Mouse (Mus musculus): ENCODE measurements at regions not wholly inside any gene's neighbourhood (a gene's known extent, or its start where the extent isn't known, plus 50 kb on each side); places are given as distances from the start of the nearest gene placed in this dataset.

GRCm38 (mm10) chr1:76793438-76793837, 721.5 kb downstream of the Epha4 start:
- H3K9me3 ChIP-seq (ENCODE audit: control insufficient read depth) = no peaks in the 10 kb centered on the region
- H3K27ac ChIP-seq (ENCODE audit: low read depth, low read length) = no peak overlapping the region
- 93% methylated on average over 2 of the region's 2 CpGs for WGBS
- no peaks in the 10 kb centered on the region for H3K27me3 ChIP-seq (replicated peaks; ENCODE audit: control insufficient read depth, insufficient read depth, low read length)
- no peak overlapping the region for H3K4me3 ChIP-seq (ENCODE audit: low read depth, low read length)
- H3K4me1 ChIP-seq (replicated peaks; ENCODE audit: control insufficient read depth, insufficient read depth, low read length) = no peaks in the 10 kb centered on the region
- H3K4me2 ChIP-seq (replicated peaks; ENCODE audit: low read depth) = no peak overlapping the region
- no peak for TF ChIP-seq CTCF (IDR thresholded peaks at IDR 0.05; ENCODE audit: low read depth)
- no peak overlapping the region for H3K9ac ChIP-seq (ENCODE audit: low read depth, low read length)
- no peaks in the 10 kb centered on the region for H3K36me3 ChIP-seq (ENCODE audit: control insufficient read depth, insufficient read depth)
- no peak for ATAC-seq

GRCm38 (mm10) chr1:76819906-76820305, 695.0 kb downstream of the Epha4 start:
- no peak for TF ChIP-seq CTCF (IDR thresholded peaks at IDR 0.05; ENCODE audit: low read depth)
- Histone ChIP-seq H3K9ac (ENCODE audit: low read depth, low read length) (no peak overlapping the region), H3K4me1 (replicated peaks; ENCODE audit: control insufficient read depth, insufficient read depth, low read length) (no peaks in the 10 kb centered on the region), H3K9me3 (ENCODE audit: control insufficient read depth) (no peaks in the 10 kb centered on the region), H3K36me3 (ENCODE audit: control insufficient read depth, insufficient read depth) (no peaks in the 10 kb centered on the region), H3K27ac (ENCODE audit: low read depth, low read length) (no peak overlapping the region), H3K27me3 (replicated peaks; ENCODE audit: control insufficient read depth, insufficient read depth, low read length) (no peaks in the 10 kb centered on the region), H3K4me2 (replicated peaks; ENCODE audit: low read depth) (no peak overlapping the region), H3K4me3 (ENCODE audit: low read depth, low read length) (no peak overlapping the region)
- WGBS = 91% methylated on average over 1 of the region's 1 CpGs
- no peak for ATAC-seq

- 74% methylated on average over 3 of the region's 3 CpGs for WGBS
- TF ChIP-seq CTCF (IDR thresholded peaks at IDR 0.05; ENCODE audit: low read depth) = no peak
These were observed 693.3 kb downstream of the Epha4 start for GRCm38 (mm10) chr1:76821610-76822009.

GRCm38 (mm10) chr1:76829690-76830089, 685.2 kb downstream of the Epha4 start:
- 64% methylated on average over 2 of the region's 2 CpGs for WGBS
- no peak for ATAC-seq
- Histone ChIP-seq H3K4me3 (ENCODE audit: low read depth, low read length) (no peak overlapping the region), H3K36me3 (ENCODE audit: control insufficient read depth, insufficient read depth) (no peaks in the 10 kb centered on the region), H3K4me2 (replicated peaks; ENCODE audit: low read depth) (no peak overlapping the region), H3K4me1 (replicated peaks; ENCODE audit: control insufficient read depth, insufficient read depth, low read length) (no peaks in the 10 kb centered on the region), H3K27ac (ENCODE audit: low read depth, low read length) (no peak overlapping the region), H3K9me3 (ENCODE audit: control insufficient read depth) (no peaks in the 10 kb centered on the region), H3K27me3 (replicated peaks; ENCODE audit: control insufficient read depth, insufficient read depth, low read length) (no peaks in the 10 kb centered on the region), H3K9ac (ENCODE audit: low read depth, low read length) (no peak overlapping the region)
- TF ChIP-seq CTCF (IDR thresholded peaks at IDR 0.05; ENCODE audit: low read depth) = no peak

More at GRCm38 (mm10) chr1:76821610-76822009, 693.3 kb downstream of the Epha4 start:
- no peaks in the 10 kb centered on the region for H3K27me3 ChIP-seq (replicated peaks; ENCODE audit: control insufficient read depth, insufficient read depth, low read length)
- no peak for ATAC-seq
- H3K9ac ChIP-seq (ENCODE audit: low read depth, low read length) = no peak overlapping the region
- no peaks in the 10 kb centered on the region for H3K36me3 ChIP-seq (ENCODE audit: control insufficient read depth, insufficient read depth)
- H3K9me3 ChIP-seq (ENCODE audit: control insufficient read depth) = no peaks in the 10 kb centered on the region
- no peak overlapping the region for H3K4me2 ChIP-seq (replicated peaks; ENCODE audit: low read depth)
- no peak overlapping the region for H3K27ac ChIP-seq (ENCODE audit: low read depth, low read length)
- H3K4me3 ChIP-seq (ENCODE audit: low read depth, low read length) = no peak overlapping the region
- H3K4me1 ChIP-seq (replicated peaks; ENCODE audit: control insufficient read depth, insufficient read depth, low read length) = no peaks in the 10 kb centered on the region

GRCm38 (mm10) chr1:76832311-76832710, 682.6 kb downstream of the Epha4 start:
- Histone ChIP-seq H3K27ac (ENCODE audit: low read depth, low read length) (no peak overlapping the region), H3K27me3 (replicated peaks; ENCODE audit: control insufficient read depth, insufficient read depth, low read length) (no peaks in the 10 kb centered on the region), H3K9me3 (ENCODE audit: control insufficient read depth) (no peaks in the 10 kb centered on the region), H3K36me3 (ENCODE audit: control insufficient read depth, insufficient read depth) (no peaks in the 10 kb centered on the region), H3K9ac (ENCODE audit: low read depth, low read length) (no peak overlapping the region), H3K4me2 (replicated peaks; ENCODE audit: low read depth) (no peak overlapping the region), H3K4me1 (replicated peaks; ENCODE audit: control insufficient read depth, insufficient read depth, low read length) (no peaks in the 10 kb centered on the region), H3K4me3 (ENCODE audit: low read depth, low read length) (no peak overlapping the region)
- WGBS = 23% methylated on average over 2 of the region's 2 CpGs
- no peak for TF ChIP-seq CTCF (IDR thresholded peaks at IDR 0.05; ENCODE audit: low read depth)
- no peak for ATAC-seq

- Histone ChIP-seq H3K27me3 (replicated peaks; ENCODE audit: control insufficient read depth, insufficient read depth, low read length) (no peaks in the 10 kb centered on the region), H3K27ac (ENCODE audit: low read depth, low read length) (no peak overlapping the region), H3K36me3 (ENCODE audit: control insufficient read depth, insufficient read depth) (no peaks in the 10 kb centered on the region), H3K4me2 (replicated peaks; ENCODE audit: low read depth) (no peak overlapping the region), H3K4me3 (ENCODE audit: low read depth, low read length) (no peak overlapping the region), H3K4me1 (replicated peaks; ENCODE audit: control insufficient read depth, insufficient read depth, low read length) (no peaks in the 10 kb centered on the region), H3K9me3 (ENCODE audit: control insufficient read depth) (no peaks in the 10 kb centered on the region), H3K9ac (ENCODE audit: low read depth, low read length) (no peak overlapping the region)
- TF ChIP-seq CTCF (IDR thresholded peaks at IDR 0.05; ENCODE audit: low read depth) = no peak
- ATAC-seq = no peak
- WGBS = 89% methylated on average over 6 of the region's 6 CpGs
These were observed 679.7 kb downstream of the Epha4 start for GRCm38 (mm10) chr1:76835028-76835683.

- TF ChIP-seq CTCF (IDR thresholded peaks at IDR 0.05; ENCODE audit: low read depth) = no peak
- ATAC-seq = no peak
These were observed 665.5 kb downstream of the Epha4 start for GRCm38 (mm10) chr1:76849346-76849745.

More at GRCm38 (mm10) chr1:76849346-76849745, 665.5 kb downstream of the Epha4 start:
- no peaks in the 10 kb centered on the region for H3K4me1 ChIP-seq (replicated peaks; ENCODE audit: control insufficient read depth, insufficient read depth, low read length)
- 49% methylated on average over 3 of the region's 3 CpGs for WGBS
- H3K27ac ChIP-seq (ENCODE audit: low read depth, low read length) = no peak overlapping the region
- H3K4me2 ChIP-seq (replicated peaks; ENCODE audit: low read depth) = no peak overlapping the region
- no peaks in the 10 kb centered on the region for H3K27me3 ChIP-seq (replicated peaks; ENCODE audit: control insufficient read depth, insufficient read depth, low read length)
- H3K9me3 ChIP-seq (ENCODE audit: control insufficient read depth) = no peaks in the 10 kb centered on the region
- no peaks in the 10 kb centered on the region for H3K36me3 ChIP-seq (ENCODE audit: control insufficient read depth, insufficient read depth)
- H3K4me3 ChIP-seq (ENCODE audit: low read depth, low read length) = no peak overlapping the region
- no peak overlapping the region for H3K9ac ChIP-seq (ENCODE audit: low read depth, low read length)
